Mouse (Mus musculus) heart, adult 18-20 months (tissue): ENCODE measurements around the gene Per1. TPM values are rescaled to one million over a fixed set of nuclear protein-coding genes. Genes with fewer than 3 reads are reported as not detected.
A peak's percentile ranks its signal among the peaks of the same experiment; 100 is the strongest.

ENCODE experiments used
- DNase-seq, 2 experiments: peaks; one replicate each; pipeline ENCODE4 v3.0.0; 2021 to 2022; ENCODE audit warnings: mixed read lengths in 1 of 2
- total RNA-seq, 2 experiments: library from RNA; stranded (reverse); gene quantifications; 2 replicates each; pipeline ENCODE4 v1.2.3; 2021

Per1 gene
- total RNA-seq, 2 experiments from 2014 or later = 38.8 to 48.5 TPM

DNA sequence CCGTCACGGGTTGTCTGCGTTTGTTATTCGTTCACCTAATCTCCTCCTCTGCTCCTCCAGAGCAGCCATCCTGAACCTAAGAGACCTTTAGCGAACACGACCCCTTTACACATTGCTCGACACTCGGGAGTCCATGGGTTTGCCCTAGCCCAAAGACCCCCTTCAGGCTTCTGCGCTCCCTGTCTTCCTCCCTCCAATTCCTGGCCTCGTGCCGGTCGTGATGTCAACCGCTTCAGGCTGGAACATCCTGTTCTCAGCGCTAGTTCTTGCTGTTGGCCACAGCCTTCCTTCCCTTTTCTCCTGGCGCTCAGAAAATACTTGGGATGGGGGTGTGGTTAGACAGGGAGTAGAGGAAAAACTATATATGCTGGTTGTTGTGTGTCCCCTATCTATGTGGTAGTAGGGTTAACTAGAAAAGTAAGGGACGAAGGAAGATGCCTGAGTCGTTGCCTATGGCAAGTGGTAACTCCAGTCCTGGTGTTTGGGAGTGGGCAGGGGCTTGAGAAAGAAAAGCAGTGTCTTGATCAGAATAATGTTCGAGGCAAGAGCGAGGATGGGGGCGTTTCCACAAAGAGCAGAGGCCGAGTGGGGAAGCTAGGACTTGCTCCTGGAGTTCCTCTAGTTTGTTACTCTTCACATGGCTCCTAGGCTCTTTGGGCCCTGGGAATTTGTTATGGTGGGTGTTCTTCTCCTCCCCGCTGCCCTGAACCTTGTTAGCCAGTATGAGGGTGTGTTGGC, 4.3 kb downstream of the Per1 start:
- DNase-seq = peak; percentile 95 to 96

DNA sequence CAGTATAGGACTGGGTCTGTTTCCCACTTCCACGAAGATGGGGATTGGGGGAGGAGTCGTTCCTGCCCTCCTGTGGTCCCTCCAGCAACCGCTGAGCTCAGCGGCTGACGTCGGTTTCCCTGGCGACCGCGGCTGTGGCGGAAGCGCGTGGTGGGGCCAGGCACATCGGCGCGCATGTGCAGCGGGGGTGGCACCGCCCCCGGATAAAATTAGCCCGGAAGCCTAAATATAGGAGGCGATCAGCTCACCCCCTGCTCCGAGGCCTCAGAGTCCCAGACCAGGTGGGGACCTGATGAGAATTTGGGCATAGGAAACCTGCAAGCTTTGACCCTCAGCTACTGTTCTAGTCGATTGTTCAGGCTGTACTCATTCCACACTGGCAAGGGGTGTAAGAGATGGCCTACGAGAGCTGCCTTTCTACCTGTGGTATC, 4.9 kb downstream of the Per1 start:
- peak; percentile 96 to 98 for DNase-seq

DNA sequence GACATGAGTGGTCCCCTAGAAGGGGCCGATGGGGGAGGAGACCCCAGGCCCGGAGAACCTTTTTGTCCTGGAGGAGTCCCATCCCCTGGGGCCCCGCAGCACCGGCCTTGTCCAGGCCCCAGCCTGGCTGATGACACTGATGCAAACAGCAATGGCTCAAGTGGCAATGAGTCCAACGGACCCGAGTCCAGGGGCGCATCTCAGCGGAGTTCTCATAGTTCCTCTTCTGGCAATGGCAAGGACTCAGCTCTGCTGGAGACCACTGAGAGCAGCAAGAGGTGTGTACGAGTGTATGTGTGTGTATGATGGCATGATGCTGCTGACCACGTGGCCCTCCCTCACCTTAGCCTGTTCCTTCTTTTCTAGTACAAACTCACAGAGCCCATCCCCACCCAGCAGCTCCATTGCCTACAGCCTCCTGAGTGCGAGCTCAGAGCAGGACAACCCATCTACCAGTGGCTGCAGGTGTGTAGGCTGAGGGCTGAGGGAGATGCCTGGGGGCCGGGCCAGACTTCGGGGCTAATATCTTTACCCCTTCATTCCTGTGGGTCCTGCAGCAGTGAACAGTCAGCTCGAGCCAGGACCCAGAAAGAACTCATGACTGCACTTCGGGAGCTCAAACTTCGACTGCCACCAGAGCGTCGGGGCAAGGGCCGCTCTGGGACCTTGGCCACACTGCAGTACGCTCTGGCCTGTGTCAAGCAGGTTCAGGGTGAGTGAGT, 5.8 kb downstream of the Per1 start:
- DNase-seq = peak in 1 of 2 experiments; percentile 32

DNA sequence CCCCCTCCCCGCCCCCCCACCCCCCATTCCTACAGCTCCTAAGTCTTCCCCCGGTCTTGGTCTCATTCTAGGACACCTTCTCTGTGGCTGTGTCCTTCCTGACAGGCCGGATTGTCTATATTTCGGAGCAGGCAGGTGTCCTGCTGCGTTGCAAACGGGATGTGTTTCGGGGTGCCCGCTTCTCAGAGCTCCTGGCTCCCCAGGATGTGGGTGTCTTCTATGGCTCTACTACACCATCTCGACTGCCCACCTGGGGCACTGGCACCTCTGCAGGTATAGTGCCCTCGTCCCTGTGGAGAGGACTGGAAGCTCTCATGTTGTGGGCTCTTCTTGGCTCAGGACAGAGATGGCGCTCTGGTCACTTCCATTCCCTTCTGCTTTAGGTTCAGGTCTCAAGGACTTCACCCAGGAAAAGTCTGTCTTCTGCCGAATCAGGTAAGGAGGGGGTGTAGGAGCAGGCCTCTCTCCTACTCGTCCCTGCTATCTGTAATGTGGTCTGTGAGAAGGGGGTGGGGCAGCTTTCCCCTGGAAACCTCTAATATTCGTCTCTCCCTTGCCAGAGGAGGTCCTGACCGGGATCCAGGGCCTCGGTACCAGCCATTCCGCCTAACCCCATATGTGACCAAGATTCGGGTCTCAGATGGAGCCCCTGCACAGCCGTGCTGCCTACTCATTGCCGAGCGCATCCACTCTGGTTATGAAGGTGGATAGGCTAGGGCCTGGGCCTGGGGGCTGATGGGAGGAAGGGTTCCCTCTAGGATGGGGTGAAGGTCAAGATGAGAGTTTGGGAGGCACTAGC, 6.8 kb downstream of the Per1 start:
- peak in 1 of 2 experiments; percentile 9 for DNase-seq

DNA sequence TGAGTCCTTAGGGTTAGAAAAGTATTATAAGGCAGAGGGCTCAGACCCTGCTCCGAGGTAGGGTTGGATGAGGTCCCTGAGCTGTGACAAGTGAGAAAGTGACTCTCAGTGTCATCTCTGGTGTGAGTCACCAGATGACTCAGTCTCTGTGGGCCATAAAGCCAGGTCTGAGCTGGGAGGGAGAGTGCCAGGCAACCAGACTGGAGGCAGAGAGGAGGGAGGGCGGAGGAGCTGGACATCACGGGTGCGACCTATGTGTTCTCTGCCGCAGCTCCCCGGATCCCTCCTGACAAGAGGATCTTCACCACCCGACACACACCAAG, 7.3 kb downstream of the Per1 start:
- peak in 1 of 2 experiments; percentile 15 for DNase-seq

DNA sequence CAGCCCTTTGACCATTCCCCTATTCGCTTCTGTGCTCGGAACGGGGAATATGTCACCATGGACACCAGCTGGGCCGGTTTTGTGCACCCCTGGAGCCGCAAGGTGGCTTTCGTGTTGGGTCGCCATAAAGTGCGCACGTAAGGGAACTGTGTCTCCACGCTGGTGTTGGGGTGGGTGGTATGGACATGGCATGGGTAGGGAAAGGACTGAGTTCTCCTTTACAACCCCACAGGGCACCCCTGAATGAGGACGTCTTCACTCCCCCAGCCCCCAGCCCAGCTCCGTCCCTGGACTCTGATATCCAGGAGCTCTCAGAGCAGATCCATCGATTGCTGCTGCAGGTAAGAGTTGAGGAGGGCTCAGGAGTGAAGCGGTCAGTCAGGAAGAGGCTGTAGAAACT, 8.1 kb downstream of the Per1 start:
- peak in 1 of 2 experiments; percentile 13 for DNase-seq

DNA sequence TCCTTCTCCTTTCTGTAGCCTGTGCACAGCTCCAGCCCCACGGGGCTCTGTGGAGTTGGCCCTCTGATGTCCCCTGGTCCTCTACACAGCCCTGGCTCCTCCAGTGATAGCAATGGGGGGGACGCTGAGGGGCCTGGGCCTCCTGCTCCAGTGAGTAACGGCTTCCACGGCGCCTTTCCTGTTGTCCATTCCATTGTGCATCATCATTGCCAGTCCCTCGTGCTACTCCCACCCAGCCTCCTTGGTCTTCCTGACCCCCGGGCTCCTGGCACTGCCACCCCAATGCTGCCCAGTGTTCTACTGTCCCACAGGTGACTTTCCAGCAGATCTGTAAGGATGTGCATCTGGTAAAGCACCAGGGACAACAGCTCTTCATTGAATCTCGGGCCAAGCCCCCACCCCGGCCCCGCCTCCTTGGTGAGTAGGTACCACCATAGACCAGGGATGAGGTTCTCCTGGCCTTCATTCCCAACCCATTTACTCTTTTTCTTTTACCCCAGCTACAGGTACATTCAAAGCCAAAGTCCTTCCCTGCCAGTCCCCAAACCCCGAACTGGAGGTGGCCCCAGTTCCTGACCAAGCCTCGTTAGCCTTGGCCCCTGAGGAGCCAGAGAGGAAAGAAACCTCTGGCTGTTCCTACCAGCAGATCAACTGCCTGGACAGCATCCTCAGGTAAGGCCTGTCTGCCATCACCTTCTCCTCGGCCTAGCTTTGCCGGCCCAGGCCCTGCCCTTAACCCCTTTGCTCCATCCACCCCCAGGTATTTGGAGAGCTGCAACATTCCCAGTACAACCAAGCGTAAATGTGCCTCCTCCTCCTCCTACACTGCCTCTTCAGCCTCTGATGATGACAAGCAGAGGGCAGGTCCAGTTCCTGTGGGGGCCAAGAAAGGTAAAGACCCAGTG, 8.8 kb downstream of the Per1 start:
- DNase-seq = peak in 1 of 2 experiments; percentile 10

DNA sequence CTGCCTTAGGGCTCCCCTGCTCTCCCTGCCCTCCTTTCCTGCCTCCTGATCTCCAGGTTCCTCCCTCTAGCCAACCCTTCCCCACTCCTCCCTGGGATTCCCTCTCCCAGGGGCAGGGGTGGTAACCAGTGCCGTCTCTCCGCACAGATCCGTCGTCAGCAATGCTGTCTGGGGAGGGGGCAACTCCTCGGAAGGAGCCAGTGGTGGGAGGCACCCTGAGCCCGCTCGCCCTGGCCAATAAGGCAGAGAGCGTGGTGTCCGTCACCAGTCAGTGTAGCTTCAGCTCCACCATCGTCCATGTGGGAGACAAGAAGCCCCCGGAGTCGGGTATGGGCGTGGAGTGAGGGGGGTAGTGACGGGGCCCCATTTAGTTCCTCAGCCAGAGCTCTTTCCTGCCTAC, 9.5 kb downstream of the Per1 start:
- DNase-seq = peak in 1 of 2 experiments; percentile 10

DNA sequence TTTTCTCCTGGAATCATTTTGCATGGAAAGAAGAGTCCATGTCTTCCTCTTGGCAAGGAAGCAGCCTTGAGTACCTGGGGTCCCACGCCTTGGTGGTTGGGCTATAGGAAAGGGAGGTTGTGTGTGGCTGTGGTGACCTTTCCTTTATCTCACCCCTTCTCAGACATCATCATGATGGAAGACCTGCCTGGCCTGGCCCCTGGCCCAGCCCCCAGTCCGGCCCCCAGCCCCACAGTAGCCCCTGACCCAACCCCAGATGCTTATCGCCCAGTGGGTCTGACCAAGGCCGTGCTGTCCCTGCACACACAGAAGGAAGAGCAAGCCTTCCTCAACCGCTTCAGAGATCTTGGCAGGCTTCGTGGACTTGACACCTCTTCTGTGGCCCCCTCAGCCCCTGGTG, 10.2 kb downstream of the Per1 start:
- peak in 1 of 2 experiments; percentile 7 for DNase-seq

DNA sequence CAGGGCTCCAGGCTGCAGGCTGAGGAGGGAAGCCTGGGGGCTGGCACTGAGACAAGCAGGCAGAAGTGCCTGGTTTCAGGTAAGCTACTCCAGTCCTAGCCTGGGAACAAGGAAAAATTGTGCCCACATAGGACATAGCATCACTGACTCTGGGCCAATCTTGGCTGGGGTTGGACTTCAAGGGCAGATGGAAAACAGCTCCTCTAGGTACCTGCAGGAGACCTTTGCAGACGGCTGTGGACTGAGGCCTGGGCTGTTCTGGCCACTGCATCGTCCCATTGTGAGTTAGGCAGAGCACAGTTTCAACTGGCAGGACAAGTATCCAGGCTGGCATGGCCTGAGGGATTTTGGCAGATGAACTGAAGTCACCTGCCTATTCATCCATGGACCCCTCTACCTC, 10.8 kb downstream of the Per1 start:
- peak in 1 of 2 experiments; percentile 18 for DNase-seq

DNA sequence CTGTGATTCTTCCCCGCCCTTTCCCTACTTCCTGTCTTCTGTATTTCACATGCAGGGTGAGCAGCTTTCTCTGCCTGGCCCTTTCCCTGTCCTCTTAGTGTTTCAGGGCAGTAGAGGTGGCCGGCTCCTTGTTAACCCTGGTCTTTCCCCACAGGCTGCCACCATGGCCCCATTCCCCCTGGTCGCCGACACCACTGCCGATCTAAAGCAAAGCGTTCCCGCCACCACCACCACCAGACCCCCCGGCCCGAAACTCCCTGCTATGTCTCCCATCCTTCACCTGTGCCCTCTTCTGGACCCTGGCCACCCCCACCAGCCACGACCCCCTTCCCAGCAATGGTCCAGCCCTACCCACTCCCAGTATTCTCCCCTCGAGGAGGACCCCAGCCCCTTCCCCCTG, 11.3 kb downstream of the Per1 start:
- DNase-seq = peak in 1 of 2 experiments; percentile 17

DNA sequence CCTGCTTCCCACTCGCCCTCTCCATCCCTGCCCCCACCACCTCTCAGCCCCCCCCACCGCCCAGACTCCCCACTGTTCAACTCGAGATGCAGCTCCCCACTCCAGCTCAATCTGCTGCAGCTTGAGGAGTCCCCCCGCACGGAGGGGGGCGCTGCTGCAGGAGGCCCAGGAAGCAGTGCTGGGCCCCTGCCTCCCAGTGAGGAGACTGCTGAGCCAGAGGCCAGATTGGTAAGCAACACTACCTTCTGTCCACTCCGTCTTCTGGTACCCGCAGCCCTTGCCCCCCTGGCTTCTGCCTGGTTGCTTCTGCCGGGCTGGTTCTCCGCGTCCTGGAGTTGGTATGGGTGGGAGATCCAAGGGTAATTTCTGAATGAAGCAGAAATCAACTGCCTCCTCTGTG, 11.8 kb downstream of the Per1 start:
- peak in 1 of 2 experiments; percentile 9 for DNase-seq

DNA sequence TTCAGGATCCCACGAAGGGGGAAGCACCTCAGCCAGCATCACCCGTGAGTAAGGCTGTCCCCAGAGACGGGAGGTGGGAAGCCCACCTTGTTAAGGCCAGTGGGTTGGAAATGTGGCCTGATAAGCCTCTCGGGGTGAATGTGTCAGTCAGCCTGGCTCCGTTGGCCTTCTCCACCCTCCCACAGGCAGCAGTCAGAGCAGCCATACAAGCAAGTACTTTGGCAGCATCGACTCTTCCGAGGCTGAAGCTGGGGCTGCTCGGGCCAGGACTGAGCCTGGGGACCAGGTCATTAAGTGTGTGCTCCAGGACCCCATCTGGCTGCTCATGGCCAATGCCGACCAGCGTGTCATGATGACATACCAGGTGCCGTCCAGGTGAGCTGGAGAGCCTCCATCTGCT, 12.7 kb downstream of the Per1 start:
- peak in 1 of 2 experiments; percentile 22 for DNase-seq

DNA sequence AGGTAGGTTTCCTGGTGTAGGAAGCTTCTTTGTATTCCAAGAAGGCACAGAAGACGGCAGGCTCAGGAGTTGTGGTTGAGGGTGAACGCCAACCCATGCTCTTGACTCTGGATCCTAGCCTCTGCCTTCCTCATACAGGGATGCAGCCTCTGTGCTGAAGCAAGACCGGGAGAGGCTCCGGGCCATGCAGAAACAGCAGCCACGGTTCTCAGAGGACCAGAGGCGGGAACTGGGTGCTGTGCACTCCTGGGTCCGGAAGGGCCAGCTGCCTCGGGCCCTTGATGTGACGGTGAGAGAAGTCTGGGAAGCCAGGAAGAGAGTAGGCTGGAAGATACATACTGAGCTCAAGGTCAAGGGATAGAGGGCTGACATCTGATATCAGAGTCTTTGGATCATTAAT, 13.2 kb downstream of the Per1 start:
- no peak for DNase-seq

DNA sequence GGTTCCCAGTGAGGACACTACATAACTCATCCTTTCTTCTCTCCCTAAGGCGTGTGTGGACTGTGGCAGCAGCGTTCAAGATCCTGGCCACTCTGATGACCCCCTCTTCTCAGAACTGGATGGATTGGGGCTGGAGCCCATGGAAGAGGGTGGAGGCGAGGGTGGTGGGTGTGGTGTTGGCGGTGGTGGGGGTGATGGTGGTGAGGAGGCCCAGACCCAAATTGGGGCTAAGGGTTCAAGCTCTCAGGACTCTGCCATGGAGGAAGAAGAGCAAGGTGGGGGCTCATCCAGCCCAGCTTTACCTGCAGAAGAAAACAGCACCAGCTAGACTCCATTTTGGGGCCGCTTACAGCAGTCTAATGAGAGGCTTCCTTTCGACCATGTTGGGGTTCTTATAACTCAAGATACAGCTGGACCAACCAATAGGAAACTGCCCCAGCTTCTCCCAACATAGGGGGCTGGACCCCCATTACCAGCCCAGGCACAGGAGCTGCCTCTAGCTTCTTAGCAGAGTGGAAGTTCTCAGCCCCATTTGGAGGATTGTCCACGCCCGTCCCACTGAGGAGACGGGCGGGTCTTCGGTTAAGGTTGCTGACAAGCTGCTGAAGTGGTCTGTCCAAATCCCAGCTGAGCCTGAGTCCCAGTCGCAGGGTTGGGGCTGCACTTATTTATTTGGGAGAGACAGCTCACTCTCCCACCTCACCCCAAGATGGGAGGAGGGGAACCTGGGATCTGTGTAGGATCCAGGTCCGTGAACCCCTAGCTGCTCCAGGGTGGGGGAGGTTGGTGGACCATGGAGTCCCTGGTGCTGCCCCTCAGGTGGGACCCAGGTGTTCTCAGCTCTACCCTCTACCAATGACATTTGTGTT, 14.2 kb downstream of the Per1 start:
- DNase-seq = peak in 1 of 2 experiments; percentile 30

DNA sequence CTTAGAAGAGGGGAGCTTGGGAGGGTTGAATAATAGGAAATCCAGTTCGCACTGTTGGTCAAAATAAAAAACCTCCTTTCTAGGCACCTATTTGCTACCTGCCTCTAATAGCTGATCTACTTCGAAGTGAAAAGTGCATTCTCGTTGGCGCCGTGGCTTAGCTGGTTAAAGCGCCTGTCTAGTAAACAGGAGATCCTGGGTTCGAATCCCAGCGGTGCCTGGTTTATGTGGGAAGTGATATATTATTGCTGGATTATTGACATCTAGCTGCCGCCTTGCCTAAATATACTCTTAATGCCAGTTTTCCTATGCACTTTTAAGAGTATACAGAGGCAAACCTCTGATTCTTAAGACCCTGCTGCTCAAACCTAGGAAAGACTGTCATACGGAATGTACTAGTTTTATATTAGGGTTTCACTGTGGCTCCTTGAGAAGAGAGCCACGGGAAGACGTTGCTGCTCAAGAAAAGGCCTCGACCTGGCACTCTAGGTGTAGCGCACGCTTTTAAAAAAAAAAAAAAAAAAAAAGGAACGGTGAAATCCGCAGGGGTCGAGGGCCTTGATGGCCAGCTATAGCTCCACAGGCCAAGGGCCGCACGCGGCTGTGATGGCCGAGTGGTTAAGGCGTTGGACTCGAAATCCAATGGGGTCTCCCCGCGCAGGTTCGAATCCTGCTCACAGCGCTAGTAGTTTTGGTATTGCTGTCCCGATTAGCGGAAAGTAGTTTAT, 15.5 kb downstream of the Per1 start:
- peak; percentile 91 to 97 for DNase-seq

DNA sequence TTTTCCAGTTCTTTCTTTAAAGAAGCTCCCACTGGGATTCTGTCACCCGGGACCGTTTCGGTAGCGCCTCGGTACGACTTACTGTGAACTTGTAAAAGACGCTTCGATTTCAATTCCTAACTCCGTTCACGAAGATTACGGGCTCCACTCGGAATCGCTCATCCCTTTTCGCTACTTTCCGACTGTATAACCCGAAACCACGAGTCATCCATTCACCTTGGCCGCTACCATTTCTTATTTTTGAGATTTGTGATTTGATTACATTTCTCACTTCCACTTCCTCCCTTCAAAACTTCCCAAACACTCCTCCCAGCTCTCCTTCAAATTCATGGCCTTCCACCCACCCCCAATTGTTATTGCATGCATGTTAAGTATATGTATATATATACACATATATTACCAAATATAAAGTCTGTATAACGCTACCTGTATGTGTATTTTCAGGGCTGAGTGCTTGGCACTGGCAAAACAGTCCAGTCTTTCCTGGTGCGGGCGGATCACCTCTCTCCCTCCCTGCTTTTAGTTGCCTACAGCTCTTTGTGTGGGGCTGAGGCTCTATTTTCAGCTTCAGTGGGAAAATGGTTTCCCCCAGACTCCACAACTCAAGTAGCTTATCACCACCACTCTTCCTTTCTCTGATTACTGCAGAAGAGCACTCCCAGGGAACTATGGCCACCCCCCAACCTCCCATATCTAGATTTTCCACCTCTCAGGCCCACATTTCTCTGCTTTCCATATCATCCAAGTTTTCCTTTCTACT, 16.2 kb downstream of the Per1 start:
- DNase-seq = peak; percentile 4 to 20

DNA sequence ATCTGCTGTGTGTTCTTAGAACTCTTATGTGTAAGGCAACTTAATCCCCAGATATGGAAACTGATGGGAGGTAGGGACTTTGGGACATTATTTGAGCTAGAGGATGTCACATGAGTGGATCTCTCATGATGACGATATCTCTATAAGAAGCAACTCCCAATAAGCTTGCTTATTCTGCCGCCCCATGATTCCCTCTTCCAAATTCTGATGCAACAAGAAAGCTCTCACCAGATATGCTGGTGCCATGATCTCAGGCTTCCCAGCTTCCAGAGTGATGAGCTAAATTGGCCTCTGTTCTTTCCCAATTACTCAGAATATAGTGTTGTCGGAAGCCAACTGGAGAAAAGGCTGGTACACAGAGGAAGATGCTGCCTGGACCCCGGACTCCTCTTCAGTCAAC, 16.8 kb downstream of the Per1 start:
- DNase-seq = peak; percentile 12 to 17

DNA sequence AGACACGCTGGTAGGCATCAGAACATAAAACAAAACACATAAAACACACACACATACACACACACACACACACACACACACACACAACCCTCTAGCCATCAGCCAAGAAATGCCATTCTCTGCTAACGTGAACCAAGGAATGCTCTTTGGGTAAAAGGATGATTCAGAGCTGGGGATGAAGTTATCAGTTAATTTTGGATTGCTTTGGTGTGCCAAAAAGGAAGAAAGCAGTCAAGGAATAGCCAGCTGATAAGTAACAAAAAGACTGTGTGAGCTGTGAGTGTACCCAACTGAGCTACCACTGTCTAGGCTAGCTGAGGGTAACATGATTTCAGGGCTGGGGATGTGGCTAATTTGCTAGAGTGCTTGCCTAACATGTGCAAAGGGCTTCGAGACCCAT, 19.0 kb downstream of the Per1 start:
- no peak for DNase-seq
